Mouse (Mus musculus): Measurements from ENCODE around the gene Arhgap21.

GRCm38 (mm10) chr2:20894100-20894690 is 74.5 kb downstream of the Arhgap21 start:
- TF ChIP-seq TAL1 (IDR thresholded peaks at IDR 0.05; ENCODE audit: low read length) (no peak), GATA1 (IDR thresholded peaks at IDR 0.05; ENCODE audit: low read length) (no peak)

All from erythroblast, embryonic 14.5 days (primary cell).